Mouse (Mus musculus) forebrain, embryonic 15.5 days (tissue): Measurements from ENCODE around the gene Wdfy4. TPM values are rescaled to one million over a fixed set of nuclear protein-coding genes. Genes with fewer than 3 reads are reported as not detected.
A peak's percentile ranks its signal among the peaks of the same experiment; 100 is the strongest.

Source experiments
- ATAC-seq: fragments of 200-750 bp; cut with Nextera tagmentation; replicated peaks from 2 replicates; pipeline ENCODE4 v1.8.0; 2017; ENCODE audit warnings: mild to moderate bottlenecking, moderate TSS enrichment, moderate library complexity
- H3K27ac ChIP-seq: fragments of 300-500 bp; sonication (generic); replicated peaks from 2 replicates; pipeline ENCODE4 v1.5.1; 2015; ENCODE audit warnings: mild to moderate bottlenecking, inconsistent platforms
- H3K27me3 ChIP-seq: fragments of 300-500 bp; sonication (generic); 2 replicates; pipeline ENCODE4 v1.6.1; 2015; ENCODE audit warnings: inconsistent platforms
- H3K36me3 ChIP-seq: fragments of 300-500 bp; sonication (generic); 2 replicates; pipeline ENCODE4 v1.6.1; 2015; ENCODE audit warnings: mild to moderate bottlenecking, inconsistent platforms
- H3K4me1 ChIP-seq: fragments of 300-500 bp; sonication (generic); 2 replicates; pipeline ENCODE4 v1.6.1; 2015; ENCODE audit warnings: inconsistent platforms
- H3K4me2 ChIP-seq: fragments of 300-500 bp; sonication (generic); replicated peaks from 2 replicates; pipeline ENCODE4 v1.6.1; 2015; ENCODE audit warnings: mild to moderate bottlenecking, inconsistent platforms
- H3K4me3 ChIP-seq: fragments of 300-500 bp; sonication (generic); 2 replicates; pipeline ENCODE4 v1.5.1; 2015; ENCODE audit warnings: mild to moderate bottlenecking, inconsistent platforms
- H3K9ac ChIP-seq: fragments of 300-500 bp; sonication (generic); replicated peaks from 2 replicates; pipeline ENCODE4 v1.6.1; 2015; ENCODE audit warnings: mild to moderate bottlenecking, inconsistent platforms
- H3K9me3 ChIP-seq: fragments of 300-500 bp; sonication (generic); 2 replicates; pipeline ENCODE4 v1.6.1; 2016; ENCODE audit warnings: inconsistent platforms
- whole genome bisulfite sequencing: fragments of 180-500 bp; shearing (Covaris S2); methylation state at CpG from one replicate; pipeline ENCODE4 v1.1.7; 2015; ENCODE audit warnings: mixed read lengths; 5-methylcytosine and 5-hydroxymethylcytosine counted together
- polyA plus RNA-seq: library from polyadenylated mRNA; unstranded; fragments of >200 nt; fragmentation: Nextera tagmentation; extraction: Ambion mirVana; gene quantifications from 2 replicates; pipeline ENCODE4 v1.2.1, GENCODE M21; 2015

Gene Wdfy4
- polyA plus RNA-seq, 1 experiment from 2014 or later: 0.23 TPM

DNA sequence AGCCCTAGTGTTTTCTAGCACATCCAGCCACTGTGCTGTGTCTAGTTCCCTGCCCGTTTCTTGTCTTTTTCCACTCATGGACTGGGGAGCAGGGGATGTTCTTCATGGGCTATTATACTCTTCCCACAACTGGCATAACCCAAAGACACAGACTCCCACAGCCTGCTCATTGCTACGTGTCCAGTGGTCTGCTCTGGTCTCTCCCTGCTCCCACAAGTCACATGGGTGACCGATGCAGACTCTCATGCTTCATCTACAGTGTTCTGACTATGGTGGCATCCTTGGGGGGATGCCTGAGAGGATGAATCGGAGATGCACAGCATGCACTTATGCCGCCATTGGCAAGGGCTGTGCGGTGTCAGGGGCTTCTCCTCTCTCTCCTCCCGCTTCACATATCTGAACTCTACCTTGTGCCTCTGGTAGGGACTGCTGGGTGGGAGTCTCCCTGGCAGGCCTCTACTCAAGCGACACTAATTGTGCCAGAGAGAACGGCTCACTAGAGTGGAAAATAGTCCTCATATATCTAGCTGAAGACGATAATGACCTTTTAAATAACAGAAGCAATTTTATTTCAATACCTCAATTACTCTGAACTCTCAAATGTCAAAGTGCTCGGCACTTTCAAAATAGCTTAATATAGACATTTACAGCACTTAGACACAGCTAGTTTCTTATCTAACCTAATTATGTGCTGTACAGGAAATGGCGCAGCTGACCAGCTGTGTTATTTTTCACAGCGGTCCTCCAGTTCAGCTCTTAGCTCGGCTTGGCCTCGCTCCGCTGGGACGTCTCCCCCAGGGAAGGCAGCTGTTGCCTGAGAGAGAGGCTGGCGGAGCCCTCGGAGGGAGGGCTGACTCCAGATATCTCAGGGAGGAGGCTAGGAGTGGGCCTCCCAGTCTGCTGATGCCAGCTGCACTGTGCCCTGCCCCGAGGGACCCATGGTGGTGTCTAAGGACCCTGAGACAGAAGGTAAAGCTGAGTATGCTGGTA is 234.7 kb downstream of the Wdfy4 start:
- no peak overlapping the region for H3K4me3 ChIP-seq
- 0 out of 2 replicates have a peak overlapping the region, but pooled peaks have one; percentile 4 for H3K4me2 ChIP-seq
- ATAC-seq: peak; percentile 82
- H3K9ac ChIP-seq: no peak overlapping the region
- no peaks in the 10 kb centered on the region for H3K27me3 ChIP-seq
- WGBS: 40% methylated on average over 20 of the region's 20 CpGs
- H3K27ac ChIP-seq: peak overlapping the region; percentile 50
- no peaks in the 10 kb centered on the region for H3K36me3 ChIP-seq
- peaks cover 11% of the 10 kb centered on the region for H3K4me1 ChIP-seq
- H3K9me3 ChIP-seq: no peaks in the 10 kb centered on the region

DNA sequence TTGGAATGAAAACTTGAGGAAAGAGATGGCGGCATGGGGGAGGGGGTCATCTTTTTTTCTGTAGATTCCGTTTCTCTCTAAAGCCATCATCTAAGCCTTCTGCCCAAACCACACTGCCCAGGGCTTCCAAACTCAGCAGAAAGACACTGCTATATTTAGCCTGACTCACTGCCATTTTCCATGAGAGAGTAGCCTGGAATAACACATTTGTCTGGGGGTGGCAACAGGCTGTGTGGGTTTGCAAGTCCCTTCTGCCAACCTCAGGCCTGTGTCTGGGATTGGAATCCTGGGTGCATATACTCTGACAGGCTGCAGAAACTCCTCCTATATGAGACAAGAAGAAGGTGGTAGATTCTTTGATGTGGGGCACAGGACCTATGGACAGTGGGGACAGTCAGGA is 237.8 kb downstream of the Wdfy4 start:
- Histone ChIP-seq H3K9me3 (no peaks in the 10 kb centered on the region), H3K27me3 (no peaks in the 10 kb centered on the region), H3K4me1 (peaks cover 11% of the 10 kb centered on the region), H3K27ac (no peak overlapping the region), H3K4me2 (no peak overlapping the region), H3K9ac (no peak overlapping the region), H3K36me3 (no peaks in the 10 kb centered on the region), H3K4me3 (no peak overlapping the region)
- ATAC-seq: no peak
- 96% methylated on average over 2 of the region's 2 CpGs for WGBS

DNA sequence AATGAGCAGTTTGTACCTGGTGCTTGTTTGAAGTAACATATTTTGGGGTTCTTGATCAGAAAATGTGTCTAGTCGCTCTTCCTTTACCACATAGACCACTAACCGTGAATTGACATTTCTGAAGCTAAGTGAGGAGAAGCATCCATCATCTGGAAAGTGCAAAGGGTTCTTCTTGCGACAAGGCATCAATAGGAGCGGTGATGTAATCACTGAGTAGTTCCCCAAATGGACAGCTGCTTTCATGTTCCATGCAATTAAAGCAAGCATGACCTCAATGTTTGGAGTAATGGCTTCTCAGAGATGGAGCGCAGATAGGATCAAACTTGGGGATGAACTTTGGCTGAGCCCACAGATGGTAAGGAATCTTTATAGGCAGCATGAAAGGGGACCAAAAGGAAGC is 246.1 kb downstream of the Wdfy4 start:
- no peaks in the 10 kb centered on the region for H3K27me3 ChIP-seq
- H3K9ac ChIP-seq: no peak overlapping the region
- H3K27ac ChIP-seq: no peak overlapping the region
- no peaks in the 10 kb centered on the region for H3K4me1 ChIP-seq
- no peak overlapping the region for H3K4me2 ChIP-seq
- no peaks in the 10 kb centered on the region for H3K36me3 ChIP-seq
- ATAC-seq: no peak
- no peak overlapping the region for H3K4me3 ChIP-seq
- no peaks in the 10 kb centered on the region for H3K9me3 ChIP-seq
- WGBS: 82% methylated on average over 5 of the region's 5 CpGs

DNA sequence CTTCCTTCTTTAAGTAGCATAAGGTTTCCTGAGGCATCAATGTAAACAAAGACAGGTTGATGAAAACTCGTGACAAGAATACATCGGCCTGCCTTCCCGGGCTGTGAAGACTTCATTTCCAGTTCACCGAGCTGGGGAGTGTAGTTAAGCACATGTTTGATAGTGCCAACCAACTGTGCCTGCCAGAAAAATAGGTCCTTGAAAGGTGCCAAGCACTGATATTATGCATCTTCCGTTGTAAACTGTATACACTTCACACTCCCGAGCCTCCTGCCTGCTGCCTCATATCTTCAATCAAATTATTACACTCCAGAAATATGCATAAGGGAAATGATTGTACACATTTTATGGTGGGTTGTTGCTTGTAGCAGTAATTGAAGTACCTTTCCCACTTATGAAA is 251.2 kb downstream of the Wdfy4 start:
- H3K4me2 ChIP-seq: no peak overlapping the region
- H3K4me1 ChIP-seq: peaks cover 4% of the 10 kb centered on the region; the same call in 1 of the 2 replicates
- ATAC-seq: peak; percentile 82; the same call in 1 of the 2 replicates
- no peak overlapping the region for H3K9ac ChIP-seq
- no peak overlapping the region for H3K27ac ChIP-seq
- H3K9me3 ChIP-seq: no peaks in the 10 kb centered on the region
- 43% methylated on average over 6 of the region's 6 CpGs for WGBS
- no peaks in the 10 kb centered on the region for H3K27me3 ChIP-seq
- no peak overlapping the region for H3K4me3 ChIP-seq
- H3K36me3 ChIP-seq: no peaks in the 10 kb centered on the region

DNA sequence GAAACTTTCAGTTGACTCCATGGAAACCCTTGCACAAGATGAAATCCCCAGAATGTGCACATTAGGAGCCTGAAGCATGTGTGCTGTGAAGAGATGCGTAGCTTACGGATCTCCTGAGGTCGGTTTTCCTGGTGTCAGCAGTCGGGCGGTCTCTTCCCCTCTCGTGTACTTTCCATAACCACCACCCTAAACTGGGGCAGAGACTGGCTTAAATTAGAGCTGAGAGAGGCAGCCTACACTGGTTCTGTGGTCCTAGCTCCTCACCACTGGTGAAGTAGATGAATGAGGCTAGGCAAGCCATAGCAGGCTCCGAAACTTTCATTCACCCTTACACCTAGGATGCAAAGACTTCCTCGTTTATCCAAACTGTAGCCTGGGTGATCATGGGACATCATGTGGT is 253.1 kb downstream of the Wdfy4 start:
- no peak for ATAC-seq
- Histone ChIP-seq H3K4me3 (no peak overlapping the region), H3K36me3 (no peaks in the 10 kb centered on the region), H3K4me2 (no peak overlapping the region), H3K9me3 (no peaks in the 10 kb centered on the region), H3K4me1 (peaks cover 4% of the 10 kb centered on the region; the same call in 1 of the 2 replicates), H3K27ac (no peak overlapping the region), H3K9ac (no peak overlapping the region), H3K27me3 (no peaks in the 10 kb centered on the region)
- 90% methylated on average over 8 of the region's 8 CpGs for WGBS

DNA sequence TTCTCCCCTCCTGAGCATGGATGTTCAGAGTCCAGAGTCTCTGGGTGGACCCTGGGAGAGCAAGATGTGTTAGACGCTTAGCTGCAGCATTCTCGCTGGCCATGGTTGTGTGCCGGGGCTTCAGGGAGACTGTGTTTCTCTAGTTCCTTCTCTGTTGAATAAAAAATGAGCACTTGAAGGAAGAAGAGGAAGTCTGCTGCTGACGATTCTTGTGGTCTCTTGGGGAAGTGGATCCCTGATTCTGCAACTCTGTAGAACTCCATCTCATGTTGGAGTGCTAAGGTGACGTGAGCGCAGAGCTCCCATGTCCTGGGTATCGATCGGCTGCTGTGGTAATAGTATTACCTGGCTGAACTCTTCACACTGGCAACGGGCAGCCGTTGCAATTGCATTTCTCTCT is 253.6 kb downstream of the Wdfy4 start:
- Histone ChIP-seq H3K4me3 (no peak overlapping the region), H3K36me3 (no peaks in the 10 kb centered on the region), H3K27me3 (no peaks in the 10 kb centered on the region), H3K4me2 (no peak overlapping the region), H3K9me3 (no peaks in the 10 kb centered on the region), H3K27ac (no peak overlapping the region), H3K4me1 (peaks cover 4% of the 10 kb centered on the region; the same call in 1 of the 2 replicates), H3K9ac (no peak overlapping the region)
- WGBS: 94% methylated on average over 10 of the region's 10 CpGs
- no peak for ATAC-seq

DNA sequence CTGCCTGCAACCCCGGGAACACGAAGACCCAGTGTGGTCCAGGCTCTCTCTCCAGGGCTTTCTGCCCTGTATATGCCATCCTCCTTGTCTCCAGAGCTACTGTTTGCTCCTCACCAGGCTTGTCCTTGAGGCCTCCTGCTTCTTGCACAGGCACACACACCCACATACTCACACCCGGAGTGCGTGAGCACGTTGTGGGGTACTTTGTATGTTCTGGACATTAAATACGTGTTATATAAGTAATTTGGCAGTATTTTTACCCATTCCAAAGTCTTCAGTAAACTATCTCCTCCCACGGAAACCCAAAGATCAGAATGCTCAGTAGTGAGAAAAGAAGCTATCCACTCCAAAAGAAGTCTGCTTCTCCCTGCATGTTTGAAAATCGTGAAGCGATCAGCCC is 261.4 kb downstream of the Wdfy4 start:
- no peaks in the 10 kb centered on the region for H3K4me1 ChIP-seq
- H3K36me3 ChIP-seq: no peaks in the 10 kb centered on the region
- no peak overlapping the region for H3K4me2 ChIP-seq
- no peak for ATAC-seq
- H3K27me3 ChIP-seq: no peaks in the 10 kb centered on the region
- no peak overlapping the region for H3K27ac ChIP-seq
- WGBS: 89% methylated on average over 9 of the region's 9 CpGs
- H3K9ac ChIP-seq: no peak overlapping the region
- no peaks in the 10 kb centered on the region for H3K9me3 ChIP-seq
- H3K4me3 ChIP-seq: no peak overlapping the region

DNA sequence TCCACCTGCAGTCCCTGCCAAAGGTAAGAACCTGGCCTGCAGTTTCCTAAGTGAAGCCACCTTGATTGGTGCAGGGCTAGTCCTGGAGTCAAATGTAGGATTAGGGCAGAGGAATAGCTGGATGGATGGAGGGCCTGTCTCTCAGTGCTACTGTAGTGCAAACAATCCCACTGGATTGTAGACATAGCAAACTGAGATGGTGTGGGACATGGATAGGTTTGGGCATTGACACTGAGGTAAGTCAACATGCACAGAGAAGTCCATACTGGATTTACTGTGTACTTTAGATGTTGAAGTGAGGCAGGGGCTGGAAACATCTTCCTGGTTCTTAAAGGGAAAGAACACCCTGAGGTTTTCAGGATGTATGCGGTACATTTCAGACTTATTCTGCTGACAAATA is 267.4 kb downstream of the Wdfy4 start:
- no peak for ATAC-seq
- 96% methylated on average over 1 of the region's 1 CpGs for WGBS

DNA sequence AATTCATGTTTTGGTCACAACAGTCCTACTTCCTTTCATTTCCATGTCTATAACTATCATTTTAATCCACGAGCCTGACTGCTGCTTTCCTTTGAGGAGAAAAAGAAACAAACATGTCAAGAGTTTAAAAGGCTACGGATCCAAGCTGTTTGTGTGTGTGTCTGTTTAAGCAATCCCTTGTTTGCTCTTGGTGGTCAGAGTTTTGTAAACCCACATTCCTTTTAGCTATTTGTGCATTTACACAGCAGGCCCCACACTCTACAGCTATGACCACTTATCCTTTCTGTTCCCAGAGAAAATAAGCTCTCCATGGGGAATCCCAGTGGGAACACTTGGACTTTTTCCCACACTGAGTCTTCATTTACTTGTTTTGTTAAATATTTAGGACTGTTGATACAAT is 269.9 kb downstream of the Wdfy4 start:
- no peak overlapping the region for H3K4me3 ChIP-seq
- WGBS: 47% methylated on average over 2 of the region's 2 CpGs
- no peak overlapping the region for H3K27ac ChIP-seq
- no peaks in the 10 kb centered on the region for H3K36me3 ChIP-seq
- H3K27me3 ChIP-seq: no peaks in the 10 kb centered on the region
- H3K9ac ChIP-seq: no peak overlapping the region
- no peaks in the 10 kb centered on the region for H3K4me1 ChIP-seq
- ATAC-seq: no peak
- no peak overlapping the region for H3K4me2 ChIP-seq
- no peaks in the 10 kb centered on the region for H3K9me3 ChIP-seq

More for the DNA sequence above, 267.4 kb downstream of the Wdfy4 start:
- Histone ChIP-seq H3K4me3 (no peak overlapping the region), H3K27me3 (no peaks in the 10 kb centered on the region), H3K36me3 (no peaks in the 10 kb centered on the region), H3K4me2 (no peak overlapping the region), H3K9me3 (no peaks in the 10 kb centered on the region), H3K4me1 (no peaks in the 10 kb centered on the region), H3K27ac (no peak overlapping the region), H3K9ac (no peak overlapping the region)

DNA sequence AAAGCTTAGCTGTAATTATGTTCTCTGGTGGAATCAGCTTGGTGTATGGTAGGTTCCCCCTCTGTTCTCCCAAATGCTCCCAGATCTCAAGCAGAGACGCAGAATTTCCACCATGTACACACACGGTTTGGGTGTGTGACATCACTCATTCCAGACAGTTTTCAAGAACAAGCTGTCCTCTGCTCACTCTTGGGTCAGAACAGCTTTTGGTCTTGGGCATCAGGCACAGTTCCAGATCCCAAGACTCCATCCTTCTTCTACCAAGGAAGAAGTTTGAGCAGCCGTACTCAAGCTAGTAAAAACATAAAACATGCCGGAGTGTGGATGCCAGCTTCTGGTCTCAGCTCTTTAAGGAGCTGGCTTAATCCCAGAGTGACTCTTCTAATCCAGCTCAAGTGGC is 274.1 kb downstream of the Wdfy4 start:
- Histone ChIP-seq H3K9ac (no peak overlapping the region), H3K9me3 (no peaks in the 10 kb centered on the region), H3K4me3 (no peak overlapping the region), H3K36me3 (no peaks in the 10 kb centered on the region), H3K27ac (no peak overlapping the region), H3K4me1 (peaks cover 12% of the 10 kb centered on the region), H3K27me3 (no peaks in the 10 kb centered on the region), H3K4me2 (no peak overlapping the region)
- WGBS: 87% methylated on average over 4 of the region's 4 CpGs
- ATAC-seq: no peak
